Mouse (Mus musculus) adrenal gland, postnatal 4 days (tissue): ENCODE measurements at regions not wholly inside any gene's neighbourhood (a gene's known extent, or its start where the extent isn't known, plus 50 kb on each side); places are given as distances from the start of the nearest gene placed in this dataset.

Source experiments
- DNase-seq, 2 experiments: peaks; one replicate each; pipeline ENCODE4 v3.0.0; 2021 to 2022; ENCODE audit warnings: low spot score in 2 of 2, mixed read lengths in 2 of 2

DNA sequence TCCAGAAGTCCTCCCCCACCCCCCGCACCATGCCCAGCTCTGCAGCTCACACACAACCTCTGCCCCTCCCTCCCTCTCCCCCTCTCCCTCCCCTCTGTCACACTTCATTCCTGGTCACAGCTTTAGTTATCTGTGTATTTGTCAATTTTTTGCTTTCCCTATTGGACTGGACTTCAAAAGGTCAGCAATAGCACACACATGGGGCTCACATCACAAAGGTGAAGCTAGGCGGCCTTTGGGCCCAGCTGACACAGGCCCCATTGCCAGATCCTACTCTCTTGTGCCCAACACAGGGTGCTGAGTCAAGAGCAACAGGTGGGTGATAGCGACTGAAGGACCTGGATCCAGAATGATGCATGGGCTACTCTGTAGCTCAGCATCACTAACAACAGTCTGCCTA, 149.0 kb upstream of the Nectin1 start:
- no peak for DNase-seq

GRCm38 (mm10) chr9:43595461-43595860, 148.3 kb upstream of the Nectin1 start:
- no peak for DNase-seq

- no peak for DNase-seq
These were observed 143.4 kb upstream of the Nectin1 start for GRCm38 (mm10) chr9:43600396-43600795.

- no peak for DNase-seq
These were observed 126.2 kb upstream of the Nectin1 start for GRCm38 (mm10) chr9:43617632-43618031.

- no peak for DNase-seq
These were observed 116.2 kb upstream of the Nectin1 start for GRCm38 (mm10) chr9:43627558-43627957.

GRCm38 (mm10) chr9:43628786-43629185, 115.0 kb upstream of the Nectin1 start:
- no peak for DNase-seq

DNA sequence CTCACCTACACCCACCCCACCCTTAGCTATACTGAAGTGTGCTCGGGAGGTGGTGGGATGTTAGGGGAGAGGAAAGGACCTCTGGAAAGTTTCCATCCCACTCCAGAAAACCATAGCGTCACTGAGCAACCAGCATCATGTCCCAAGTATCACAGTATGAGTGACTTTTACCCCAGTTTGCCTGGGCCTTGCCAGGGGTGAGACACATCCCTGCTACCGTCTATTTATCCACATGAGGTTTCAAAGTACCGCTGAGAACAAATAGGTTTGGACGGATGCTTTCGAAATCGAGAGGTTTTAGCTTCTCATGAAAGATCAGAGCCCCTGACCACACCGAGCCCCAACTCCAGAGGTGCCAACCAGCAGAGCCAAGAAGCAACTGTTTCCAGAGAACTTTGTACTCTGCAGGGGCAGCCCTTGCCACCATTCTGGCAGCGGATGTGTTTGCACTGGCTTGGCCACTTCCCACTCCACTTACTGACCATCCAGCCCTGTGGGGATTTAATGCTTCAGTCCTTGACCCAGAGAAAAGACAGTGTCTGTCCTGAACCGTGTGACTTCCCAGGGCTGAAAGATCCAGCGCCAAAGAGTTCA, 107.3 kb upstream of the Nectin1 start:
- no peak for DNase-seq

DNA sequence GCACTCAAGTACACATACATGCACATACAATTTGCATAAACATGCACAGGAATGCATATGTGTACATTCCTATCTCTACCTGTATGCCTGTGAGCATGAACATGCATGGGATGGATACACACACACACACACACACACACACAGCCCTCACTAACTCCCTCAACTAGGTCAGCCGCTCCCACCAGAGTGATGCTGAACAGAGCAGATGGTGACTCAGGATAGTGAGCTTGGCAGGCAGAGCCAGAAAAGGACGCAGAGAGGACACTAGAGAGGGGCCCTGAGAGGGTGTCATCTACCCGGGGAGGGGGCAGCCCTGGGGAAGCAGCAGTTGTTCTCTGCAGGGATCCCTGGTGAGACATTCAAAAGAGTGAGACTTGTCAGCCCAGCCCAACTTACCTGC, 85.6 kb upstream of the Nectin1 start:
- DNase-seq, result no peak

DNA sequence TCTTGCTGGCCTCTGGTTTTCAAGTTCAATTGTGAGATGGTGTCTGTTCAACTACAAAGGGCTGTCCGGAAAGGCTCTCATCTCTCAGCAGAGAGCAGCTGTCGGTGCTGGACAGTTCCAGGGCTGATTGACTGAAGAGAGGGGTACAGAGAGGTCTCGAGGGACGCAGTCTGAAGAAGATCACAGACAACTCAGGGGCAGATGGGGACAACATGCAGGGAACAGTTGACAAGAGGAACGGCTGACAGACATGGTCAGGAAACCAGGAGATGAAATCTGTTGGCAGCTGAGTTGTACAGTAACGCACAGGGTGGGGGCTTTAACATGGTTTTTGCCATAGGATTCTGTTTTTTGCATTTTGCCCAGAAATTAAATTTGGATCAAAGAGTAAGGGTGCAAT, 84.5 kb upstream of the Nectin1 start:
- DNase-seq, result no peak

DNA sequence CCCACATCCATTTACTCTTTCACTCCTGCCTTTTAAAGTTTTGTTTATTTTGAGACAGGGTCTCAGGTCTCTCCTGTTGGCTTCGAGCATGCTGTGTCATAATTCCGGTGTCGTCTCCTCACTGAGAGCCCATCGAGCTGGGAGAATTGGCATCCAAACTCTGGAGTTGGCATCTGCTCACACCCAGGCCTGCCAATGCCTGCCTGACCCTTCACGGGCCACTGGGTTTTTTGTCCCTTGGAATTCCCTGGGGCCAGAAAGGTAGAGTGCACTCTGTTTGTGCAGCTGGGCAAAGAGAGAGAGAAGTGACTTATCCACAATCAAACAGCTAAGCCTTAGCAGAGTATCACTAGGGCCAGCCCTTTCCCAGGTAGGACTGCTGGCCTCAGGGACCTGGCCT, 83.6 kb upstream of the Nectin1 start:
- DNase-seq, result no peak

- DNase-seq, result no peak
These were observed 82.8 kb upstream of the Nectin1 start for GRCm38 (mm10) chr9:43660896-43661563.

GRCm38 (mm10) chr9:43661646-43662045, 82.1 kb upstream of the Nectin1 start:
- DNase-seq, result no peak

DNA sequence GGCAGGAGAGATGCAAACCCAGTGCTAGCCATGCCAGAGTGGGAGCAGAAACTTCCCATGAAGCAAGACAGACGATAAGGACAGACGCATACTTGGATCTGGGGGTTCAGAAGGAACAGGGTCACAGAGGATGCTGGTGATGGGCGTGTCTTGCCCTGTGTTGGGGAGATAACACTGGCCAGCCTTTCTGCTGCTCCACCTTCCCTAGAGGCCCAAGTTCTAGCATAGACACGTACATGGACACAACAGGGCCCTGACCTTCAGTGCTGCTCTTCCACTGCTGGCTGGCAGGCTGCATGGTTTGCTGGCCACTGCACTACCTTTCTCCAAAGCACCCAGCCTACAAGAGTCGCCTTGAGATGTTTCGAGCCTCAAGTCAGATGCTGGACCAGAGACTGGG, 76.4 kb upstream of the Nectin1 start:
- DNase-seq, result no peak

- no peak for DNase-seq
These were observed 75.8 kb upstream of the Nectin1 start for GRCm38 (mm10) chr9:43667974-43668373.

DNA sequence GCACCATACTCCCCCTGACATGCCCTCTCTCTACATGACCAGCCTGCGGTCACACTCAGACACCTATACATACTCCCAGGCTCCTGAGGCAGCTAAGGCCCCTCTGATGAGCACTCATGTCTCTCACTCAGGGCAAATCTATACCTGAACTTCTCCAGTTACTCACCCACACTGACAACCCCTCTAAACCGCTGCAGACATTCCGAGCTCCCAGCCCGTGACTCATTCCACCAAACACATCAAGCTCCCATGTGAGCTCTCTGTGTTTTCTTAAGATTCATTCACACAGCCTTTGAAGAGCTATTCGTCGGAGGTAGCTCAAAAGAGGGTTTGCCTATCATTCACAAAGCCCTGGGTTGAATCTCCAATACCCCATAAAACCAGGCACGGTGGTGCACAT, 75.1 kb upstream of the Nectin1 start:
- no peak for DNase-seq

- DNase-seq, result no peak
These were observed 73.2 kb upstream of the Nectin1 start for GRCm38 (mm10) chr9:43670563-43670962.

DNA sequence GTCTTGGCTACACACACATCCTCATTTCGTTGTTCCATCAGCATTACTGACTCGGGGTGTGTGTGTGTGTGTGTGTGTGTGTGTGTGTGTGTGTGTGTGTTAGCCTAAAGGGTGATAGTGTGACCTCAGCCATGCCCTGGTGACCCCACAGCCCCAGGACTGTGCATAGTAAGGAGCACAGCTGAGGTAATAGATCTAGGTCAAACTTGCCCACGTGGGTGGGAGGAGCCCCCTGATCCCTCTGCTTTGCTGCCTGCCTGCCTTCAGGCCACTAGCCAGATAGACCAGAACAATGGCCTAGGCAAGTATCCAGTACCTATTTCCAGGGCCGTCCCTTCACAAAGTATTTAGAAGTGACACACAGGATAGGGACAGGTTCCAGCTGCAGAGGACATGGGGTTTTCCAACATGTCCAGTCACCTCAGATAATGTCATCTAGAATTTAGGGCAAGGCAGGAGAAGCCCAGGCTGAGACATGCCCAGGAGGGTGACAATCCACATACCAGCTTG, 70.6 kb upstream of the Nectin1 start:
- no peak for DNase-seq

GRCm38 (mm10) chr9:43674321-43674720, 69.5 kb upstream of the Nectin1 start:
- DNase-seq, result no peak

DNA sequence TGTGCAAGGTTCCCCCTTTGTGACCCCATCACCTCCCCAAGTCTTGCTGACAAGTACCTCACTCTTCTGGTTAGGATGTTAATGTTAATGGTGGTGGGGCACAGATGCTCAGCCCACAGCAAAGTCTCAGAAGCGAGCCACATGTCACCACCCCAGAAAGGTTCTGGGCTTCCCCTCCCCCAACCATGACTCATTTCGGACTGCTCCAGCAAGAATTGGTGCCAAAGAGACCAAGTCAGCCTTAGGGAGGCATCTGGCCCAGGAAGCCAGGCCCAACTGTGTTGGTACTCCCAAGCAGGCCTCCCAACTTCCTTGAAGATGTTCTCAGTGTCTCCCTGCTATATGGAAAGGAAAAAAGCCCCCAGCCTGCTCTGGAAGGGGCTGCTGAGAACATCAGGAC, 67.8 kb upstream of the Nectin1 start:
- DNase-seq, result no peak

DNA sequence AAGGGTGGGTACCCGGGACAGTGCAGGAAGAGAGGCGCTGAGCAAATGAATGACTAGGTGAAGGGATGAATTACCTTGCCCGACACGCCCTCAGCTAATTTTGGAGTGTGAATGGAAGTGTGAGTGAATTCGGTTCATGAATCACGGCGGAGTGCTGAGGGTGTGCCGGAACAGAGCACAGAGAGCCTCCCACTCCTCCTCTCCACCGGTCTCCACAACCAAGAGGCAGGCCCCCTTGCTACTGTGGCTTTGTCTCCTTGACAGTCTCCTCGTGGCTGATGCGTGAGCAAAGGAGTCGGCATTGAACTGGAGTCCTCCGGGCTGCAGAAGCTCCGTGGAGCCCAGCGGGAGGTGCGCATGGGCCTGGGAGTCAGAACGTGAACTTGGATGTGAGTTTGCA, 64.5 kb upstream of the Nectin1 start:
- DNase-seq, result no peak

- DNase-seq, result no peak
These were observed 62.5 kb upstream of the Nectin1 start for GRCm38 (mm10) chr9:43681317-43681716.

GRCm38 (mm10) chr9:43682102-43682501, 61.7 kb upstream of the Nectin1 start:
- DNase-seq, result no peak

DNA sequence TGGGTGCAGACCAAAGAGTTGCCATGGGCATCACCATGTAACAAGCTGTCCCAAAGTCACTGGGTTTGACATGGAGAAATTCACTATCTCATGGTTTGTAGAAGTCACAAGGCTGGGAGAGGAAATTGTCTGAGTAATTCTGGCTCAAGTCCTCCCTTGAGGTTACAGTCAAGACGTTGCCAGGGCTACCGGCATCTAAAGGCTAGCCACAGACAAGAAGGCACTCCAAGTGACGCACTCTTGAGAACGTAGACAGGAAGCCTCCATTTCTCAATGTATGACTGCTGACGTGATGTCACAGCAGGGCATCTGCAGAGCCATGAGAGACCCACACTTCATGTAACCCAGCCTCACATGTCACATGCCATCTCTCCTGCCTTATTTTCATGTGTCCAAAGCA, 59.2 kb upstream of the Nectin1 start:
- no peak for DNase-seq
